Mouse (Mus musculus) stomach, postnatal 0 days (tissue): ENCODE data around the gene Mrpl58.

Experiments used
- CTCF ChIP-seq: IDR thresholded peaks from 2 replicates; pipeline ENCODE4 v1.5.1; 2016; ENCODE audit warnings: antibody characterized with exemption, low read depth, mild to moderate bottlenecking, moderate library complexity
- EP300 ChIP-seq: optimal IDR thresholded peaks from 2 replicates; pipeline ENCODE3; 2016; ENCODE audit warnings: antibody characterized with exemption

DNA sequence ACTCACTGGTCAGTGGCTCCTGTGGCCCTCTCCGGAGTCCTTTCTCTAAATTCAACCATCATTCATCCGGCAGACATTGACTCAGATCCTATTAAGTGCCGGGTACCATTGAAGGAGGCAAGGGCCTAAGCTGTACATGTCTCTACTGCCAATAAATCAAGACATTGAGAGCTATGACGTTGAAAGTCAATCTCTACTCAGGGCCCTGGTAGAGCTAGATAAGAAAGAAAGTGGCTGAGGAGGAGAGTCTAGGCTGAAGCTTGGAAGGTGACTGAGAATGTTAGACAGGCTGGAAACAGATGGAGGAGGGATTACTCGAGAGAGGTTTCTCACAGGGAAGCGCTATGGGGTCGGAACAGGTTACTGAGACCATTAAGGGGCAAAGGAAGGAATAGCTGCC is 33.2 kb upstream of the Mrpl58 start:
- TF ChIP-seq EP300 = no peak
- TF ChIP-seq CTCF = no peak
